Mouse (Mus musculus): ENCODE data around the gene Ttc19. TPM values are rescaled to one million over a fixed set of nuclear protein-coding genes. Genes with fewer than 3 reads are reported as not detected.
A peak's percentile ranks its signal among the peaks of the same experiment; 100 is the strongest.
"Not testable (repeated sequence)": the region's sequence is repeated elsewhere in the genome, so short reads cannot be mapped to it uniquely, and the experiment has no call there.

Gene Ttc19
- polyA plus RNA-seq, 2 experiments: 1.7 to 1.8 TPM

GRCm38 (mm10) chr11:62278027-62278426 is 3.2 kb upstream of the Ttc19 start:
- WGBS (ENCODE audit: insufficient replicate concordance): 5% methylated on average over 5 of the region's 5 CpGs
- no peak overlapping the region for H3K9ac ChIP-seq (replicated peaks)
- H3K36me3 ChIP-seq (replicated peaks; ENCODE audit: control insufficient read depth, insufficient read depth, low read depth): no peaks in the 10 kb centered on the region
- H3K27ac ChIP-seq: no peak overlapping the region
- peaks cover 6 to 15% of the 10 kb centered on the region in 2 experiments for H3K4me1 ChIP-seq (replicated peaks; ENCODE audit: control insufficient read depth in 2 of 2, insufficient read depth in 2 of 2, low read length in 1 of 2)
- peak; percentile 31 for ATAC-seq (ENCODE audit: insufficient read depth)
- TF ChIP-seq EP300 (IDR thresholded peaks at IDR 0.05; ENCODE audit: low read depth): no peak
- peak; percentile 93 for TF ChIP-seq CTCF (IDR thresholded peaks at IDR 0.05; ENCODE audit: low read depth)
- H3K9me3 ChIP-seq (ENCODE audit: control insufficient read depth, low read length): no peaks in the 10 kb centered on the region
- no peak overlapping the region; the same call in 1 of the 2 replicates for H3K4me2 ChIP-seq (ENCODE audit: low read depth)
- peak; percentile 57 to 79 (median 62) for DNase-seq (ENCODE audit: low read depth in 3 of 3, low spot score in 3 of 3)
- H3K4me3 ChIP-seq (ENCODE audit: insufficient read depth in 1 of 2, low read depth in 2 of 2, low read length in 2 of 2): no peak overlapping the region
- H3K27me3 ChIP-seq (ENCODE audit: control insufficient read depth, insufficient read depth, low read length): no peaks in the 10 kb centered on the region

GRCm38 (mm10) chr11:62281601-62281997 is 326 bp downstream of the Ttc19 start:
- Histone ChIP-seq H3K4me2 (ENCODE audit: low read depth) (peak overlapping the region; percentile 84), H3K4me3 (ENCODE audit: insufficient read depth in 1 of 2, low read depth in 2 of 2, low read length in 2 of 2) (peak overlapping the region; percentile 78 to 87), H3K4me1 (replicated peaks; ENCODE audit: control insufficient read depth in 2 of 2, insufficient read depth in 2 of 2, low read length in 1 of 2) (peaks cover 6 to 15% of the 10 kb centered on the region in 2 experiments), H3K36me3 (replicated peaks; ENCODE audit: control insufficient read depth, insufficient read depth, low read depth) (no peaks in the 10 kb centered on the region; the same call in 1 of the 2 replicates), H3K9me3 (ENCODE audit: control insufficient read depth, low read length) (no peaks in the 10 kb centered on the region), H3K27ac (no peak overlapping the region; the same call in 1 of the 2 replicates), H3K9ac (replicated peaks) (peak overlapping the region; percentile 67), H3K27me3 (ENCODE audit: control insufficient read depth, insufficient read depth, low read length) (no peaks in the 10 kb centered on the region)
- DNase-seq (ENCODE audit: low read depth in 3 of 3, low spot score in 3 of 3): peak in 2 of 3 experiments; percentile 45 to 47
- TF ChIP-seq EP300 (IDR thresholded peaks at IDR 0.05; ENCODE audit: low read depth): no peak
- TF ChIP-seq CTCF (IDR thresholded peaks at IDR 0.05; ENCODE audit: low read depth): no peak
- 1% methylated on average over 56 of the region's 57 CpGs for WGBS (ENCODE audit: insufficient replicate concordance)
- peak; percentile 83 for ATAC-seq (ENCODE audit: insufficient read depth)

- 83% methylated on average over 3 of the region's 3 CpGs for WGBS (ENCODE audit: insufficient replicate concordance)
- not testable (repeated sequence) for DNase-seq (ENCODE audit: low read depth in 3 of 3, low spot score in 3 of 3); H3K9me3 ChIP-seq (ENCODE audit: control insufficient read depth, low read length)
These were observed 2.7 kb downstream of the Ttc19 start for GRCm38 (mm10) chr11:62284020-62284419.

GRCm38 (mm10) chr11:62285020-62285419 is 3.7 kb downstream of the Ttc19 start:
- H3K9me3 ChIP-seq (ENCODE audit: control insufficient read depth, low read length): no peaks in the 10 kb centered on the region
- TF ChIP-seq EP300 (IDR thresholded peaks at IDR 0.05; ENCODE audit: low read depth) (no peak), CTCF (IDR thresholded peaks at IDR 0.05; ENCODE audit: low read depth) (no peak)
- no peak for ATAC-seq (ENCODE audit: insufficient read depth)
- no peak for DNase-seq (ENCODE audit: low read depth in 3 of 3, low spot score in 3 of 3)
- no peaks in the 10 kb centered on the region for H3K27me3 ChIP-seq (ENCODE audit: control insufficient read depth, insufficient read depth, low read length)
- no peak overlapping the region for H3K4me2 ChIP-seq (ENCODE audit: low read depth)
- H3K4me1 ChIP-seq (replicated peaks; ENCODE audit: control insufficient read depth in 2 of 2, insufficient read depth in 2 of 2, low read length in 1 of 2): peaks cover 6 to 11% of the 10 kb centered on the region in 2 experiments; a peak in 3 of 4 replicates
- 70% methylated on average over 8 of the region's 8 CpGs for WGBS (ENCODE audit: insufficient replicate concordance)
- no peaks in the 10 kb centered on the region; the same call in 1 of the 2 replicates for H3K36me3 ChIP-seq (replicated peaks; ENCODE audit: control insufficient read depth, insufficient read depth, low read depth)
- no peak overlapping the region for H3K9ac ChIP-seq (replicated peaks)
- H3K27ac ChIP-seq: no peak overlapping the region
- H3K4me3 ChIP-seq (ENCODE audit: insufficient read depth in 1 of 2, low read depth in 2 of 2, low read length in 2 of 2): no peak overlapping the region

More at GRCm38 (mm10) chr11:62284020-62284419, 2.7 kb downstream of the Ttc19 start:
- not testable (repeated sequence) for H3K9ac ChIP-seq (replicated peaks); H3K27ac ChIP-seq; H3K4me2 ChIP-seq (ENCODE audit: low read depth); ATAC-seq (ENCODE audit: insufficient read depth); H3K27me3 ChIP-seq (ENCODE audit: control insufficient read depth, insufficient read depth, low read length); H3K4me3 ChIP-seq (ENCODE audit: insufficient read depth in 1 of 2, low read depth in 2 of 2, low read length in 2 of 2); H3K36me3 ChIP-seq (replicated peaks; ENCODE audit: control insufficient read depth, insufficient read depth, low read depth)
- peaks cover 6 to 11% of the 10 kb centered on the region in 2 experiments; a peak in 3 of 4 replicates for H3K4me1 ChIP-seq (replicated peaks; ENCODE audit: control insufficient read depth in 2 of 2, insufficient read depth in 2 of 2, low read length in 1 of 2)

GRCm38 (mm10) chr11:62287700-62288099 is 6.4 kb downstream of the Ttc19 start:
- Histone ChIP-seq H3K36me3 (replicated peaks; ENCODE audit: control insufficient read depth, insufficient read depth, low read depth) (no peaks in the 10 kb centered on the region; the same call in 1 of the 2 replicates), H3K4me2 (ENCODE audit: low read depth) (no peak overlapping the region), H3K9me3 (ENCODE audit: control insufficient read depth, low read length) (no peaks in the 10 kb centered on the region), H3K27me3 (ENCODE audit: control insufficient read depth, insufficient read depth, low read length) (no peaks in the 10 kb centered on the region), H3K4me3 (ENCODE audit: insufficient read depth in 1 of 2, low read depth in 2 of 2, low read length in 2 of 2) (no peak overlapping the region), H3K4me1 (replicated peaks; ENCODE audit: control insufficient read depth in 2 of 2, insufficient read depth in 2 of 2, low read length in 1 of 2) (no peaks in the 10 kb centered on the region), H3K9ac (replicated peaks) (no peak overlapping the region), H3K27ac (no peak overlapping the region)
- TF ChIP-seq EP300 (IDR thresholded peaks at IDR 0.05; ENCODE audit: low read depth): no peak
- TF ChIP-seq CTCF (IDR thresholded peaks at IDR 0.05; ENCODE audit: low read depth): no peak
- ATAC-seq (ENCODE audit: insufficient read depth) (no peak), DNase-seq (ENCODE audit: low read depth in 3 of 3, low spot score in 3 of 3) (no peak)
- 82% methylated on average over 1 of the region's 1 CpGs for WGBS (ENCODE audit: insufficient replicate concordance)
